Mouse (Mus musculus) layer of hippocampus, postnatal 36 days (tissue): ENCODE measurements around the gene Fer. TPM values are rescaled to one million over a fixed set of nuclear protein-coding genes. Genes with fewer than 3 reads are reported as not detected.

ENCODE experiments used
- DNase-seq, 2 experiments: peaks; one replicate each; pipeline ENCODE4 v3.0.0; 2022
- total RNA-seq, 2 experiments: library from RNA; stranded (reverse); gene quantifications; 2 replicates each; pipeline ENCODE4 v1.2.3; 2021

The Fer gene
- total RNA-seq, 2 experiments from 2014 or later = 32.4 to 34.9 TPM

- no peak for DNase-seq
Measured at GRCm38 (mm10) chr17:64086875-64087608, 224.2 kb downstream of the Fer start.

GRCm38 (mm10) chr17:64087871-64088270 is 225.0 kb downstream of the Fer start:
- no peak for DNase-seq

- no peak for DNase-seq
Measured at GRCm38 (mm10) chr17:64093716-64094115, 230.9 kb downstream of the Fer start.

GRCm38 (mm10) chr17:64096811-64097210 is 233.9 kb downstream of the Fer start:
- DNase-seq = no peak

GRCm38 (mm10) chr17:64097788-64098359 is 235.0 kb downstream of the Fer start:
- no peak for DNase-seq

- no peak for DNase-seq
Measured at GRCm38 (mm10) chr17:64099395-64100171, 236.7 kb downstream of the Fer start.

- DNase-seq = no peak
Measured at GRCm38 (mm10) chr17:64100172-64100510, 237.3 kb downstream of the Fer start.

GRCm38 (mm10) chr17:64108773-64109172 is 245.9 kb downstream of the Fer start:
- no peak for DNase-seq

- no peak for DNase-seq
Measured at GRCm38 (mm10) chr17:64109871-64110270, 247.0 kb downstream of the Fer start.

GRCm38 (mm10) chr17:64113625-64114024 is 250.8 kb downstream of the Fer start:
- DNase-seq = no peak

- no peak for DNase-seq
Measured at GRCm38 (mm10) chr17:64116762-64117161, 253.9 kb downstream of the Fer start.

- no peak for DNase-seq
Measured at GRCm38 (mm10) chr17:64119697-64120288, 256.9 kb downstream of the Fer start.

- no peak for DNase-seq
Measured at GRCm38 (mm10) chr17:64122556-64122955, 259.7 kb downstream of the Fer start.

- DNase-seq = no peak
Measured at GRCm38 (mm10) chr17:64123732-64124131, 260.9 kb downstream of the Fer start.

- no peak for DNase-seq
Measured at GRCm38 (mm10) chr17:64126904-64127303, 264.0 kb downstream of the Fer start.

- DNase-seq = no peak
Measured at GRCm38 (mm10) chr17:64129750-64130149, 266.9 kb downstream of the Fer start.

- peak; percentile 54 to 63 for DNase-seq
Measured at GRCm38 (mm10) chr17:64130356-64130755, 267.5 kb downstream of the Fer start.

- no peak for DNase-seq
Measured at GRCm38 (mm10) chr17:64132183-64132582, 269.3 kb downstream of the Fer start.

GRCm38 (mm10) chr17:64135941-64136650 is 273.2 kb downstream of the Fer start:
- DNase-seq = no peak

GRCm38 (mm10) chr17:64138036-64138717 is 275.3 kb downstream of the Fer start:
- no peak for DNase-seq

- no peak for DNase-seq
Measured at GRCm38 (mm10) chr17:64139231-64139915, 276.5 kb downstream of the Fer start.
